Mouse (Mus musculus) hindbrain, embryonic 12.5 days (tissue): ENCODE data around the gene Ncoa1. TPM values are rescaled to one million over a fixed set of nuclear protein-coding genes. Genes with fewer than 3 reads are reported as not detected.
A peak's percentile ranks its signal among the peaks of the same experiment; 100 is the strongest.

Experiments used
- ATAC-seq: fragments of 200-750 bp; cut with Nextera tagmentation; 2 replicates; pipeline ENCODE4 v1.8.0; 2017; ENCODE audit warnings: moderate TSS enrichment; ENCODE audit not compliant: low FRiP score
- H3K27ac ChIP-seq: fragments of 300-500 bp; sonication (generic); 2 replicates; pipeline ENCODE4 v1.5.1; 2016; ENCODE audit warnings: mild to moderate bottlenecking
- H3K27me3 ChIP-seq: fragments of 300-500 bp; sonication (generic); 2 replicates; pipeline ENCODE4 v1.6.1; 2016; ENCODE audit warnings: mild to moderate bottlenecking
- H3K36me3 ChIP-seq: fragments of 300-500 bp; sonication (generic); 2 replicates; pipeline ENCODE4 v1.6.1; 2016; ENCODE audit warnings: mild to moderate bottlenecking
- H3K4me1 ChIP-seq: fragments of 300-500 bp; sonication (generic); 2 replicates; pipeline ENCODE4 v1.6.1; 2016
- H3K4me2 ChIP-seq: fragments of 300-500 bp; sonication (generic); replicated peaks from 2 replicates; pipeline ENCODE4 v1.6.1; 2016; ENCODE audit warnings: mild to moderate bottlenecking
- H3K4me3 ChIP-seq: fragments of 300-500 bp; sonication (generic); 2 replicates; pipeline ENCODE4 v1.5.1; 2016; ENCODE audit warnings: mild to moderate bottlenecking
- H3K9ac ChIP-seq: fragments of 300-500 bp; sonication (generic); 2 replicates; pipeline ENCODE4 v1.6.1; 2016; ENCODE audit warnings: mild to moderate bottlenecking, moderate library complexity
- H3K9me3 ChIP-seq: fragments of 300-500 bp; sonication (generic); replicated peaks from 2 replicates; pipeline ENCODE4 v1.6.1; 2016; ENCODE audit warnings: mild to moderate bottlenecking
- WGBS: fragments of 180-500 bp; shearing (Covaris S2); methylation state at CpG from one replicate; pipeline ENCODE4 v1.1.7; 2016; 5-methylcytosine and 5-hydroxymethylcytosine counted together
- polyA plus RNA-seq: library from polyadenylated mRNA; unstranded; fragments of >200 nt; fragmentation: Nextera tagmentation; extraction: Ambion mirVana; gene quantifications from 2 replicates; pipeline ENCODE4 v1.2.1, GENCODE M21; 2016

The Ncoa1 gene
- polyA plus RNA-seq, 1 experiment from 2014 or later, result 9.9 TPM

GRCm38 (mm10) chr12:4501916-4502315 is 24.9 kb upstream of the Ncoa1 start:
- Histone ChIP-seq H3K9ac (no peak overlapping the region), H3K36me3 (no peaks in the 10 kb centered on the region), H3K4me1 (no peaks in the 10 kb centered on the region), H3K27ac (no peak overlapping the region), H3K4me3 (no peak overlapping the region), H3K27me3 (no peaks in the 10 kb centered on the region), H3K9me3 (no peaks in the 10 kb centered on the region), H3K4me2 (no peak overlapping the region)
- no peak for ATAC-seq
- 39% methylated on average over 3 of the region's 3 CpGs for WGBS

- H3K9ac ChIP-seq, result no peak overlapping the region
- WGBS, result 97% methylated on average over 4 of the region's 4 CpGs
Measured at GRCm38 (mm10) chr12:4500516-4500915, 23.5 kb upstream of the Ncoa1 start.

GRCm38 (mm10) chr12:4499651-4500175 is 22.7 kb upstream of the Ncoa1 start:
- H3K27ac ChIP-seq, result no peak overlapping the region
- WGBS, result 72% methylated on average over 3 of the region's 3 CpGs
- no peak overlapping the region for H3K4me2 ChIP-seq
- ATAC-seq, result no peak
- H3K4me3 ChIP-seq, result no peak overlapping the region
- H3K9ac ChIP-seq, result no peak overlapping the region
- H3K9me3 ChIP-seq, result no peaks in the 10 kb centered on the region
- no peaks in the 10 kb centered on the region for H3K4me1 ChIP-seq
- no peaks in the 10 kb centered on the region for H3K27me3 ChIP-seq
- H3K36me3 ChIP-seq, result no peaks in the 10 kb centered on the region

More at GRCm38 (mm10) chr12:4500516-4500915, 23.5 kb upstream of the Ncoa1 start:
- Histone ChIP-seq H3K4me2 (no peak overlapping the region), H3K36me3 (no peaks in the 10 kb centered on the region), H3K4me3 (no peak overlapping the region), H3K9me3 (no peaks in the 10 kb centered on the region), H3K27me3 (no peaks in the 10 kb centered on the region), H3K4me1 (no peaks in the 10 kb centered on the region), H3K27ac (no peak overlapping the region)
- no peak for ATAC-seq

DNA sequence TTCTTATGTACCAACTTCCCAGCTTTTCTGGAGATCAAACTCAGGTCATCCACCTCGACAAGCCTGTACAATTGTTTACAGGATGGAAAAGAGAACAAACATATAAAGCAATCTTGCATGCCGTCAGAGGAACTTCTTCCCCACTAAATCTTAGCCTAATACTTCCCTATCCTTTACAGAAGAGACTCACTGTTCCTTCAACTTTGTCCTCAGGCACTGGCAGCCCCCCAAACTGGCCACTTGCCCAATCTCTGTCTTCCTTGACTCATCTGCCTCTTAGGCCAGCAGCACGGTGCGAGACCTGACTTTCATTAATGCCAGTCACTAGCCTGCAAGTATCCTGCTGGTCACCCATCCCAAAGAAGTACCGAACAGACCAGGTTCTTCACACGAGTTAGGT is 11.4 kb upstream of the Ncoa1 start:
- no peaks in the 10 kb centered on the region for H3K4me1 ChIP-seq
- ATAC-seq, result no peak
- no peak overlapping the region for H3K27ac ChIP-seq
- 85% methylated on average over 6 of the region's 6 CpGs for WGBS
- H3K9me3 ChIP-seq, result no peaks in the 10 kb centered on the region
- H3K9ac ChIP-seq, result no peak overlapping the region
- H3K4me2 ChIP-seq, result no peak overlapping the region
- no peaks in the 10 kb centered on the region for H3K36me3 ChIP-seq
- H3K27me3 ChIP-seq, result no peaks in the 10 kb centered on the region
- no peak overlapping the region for H3K4me3 ChIP-seq

DNA sequence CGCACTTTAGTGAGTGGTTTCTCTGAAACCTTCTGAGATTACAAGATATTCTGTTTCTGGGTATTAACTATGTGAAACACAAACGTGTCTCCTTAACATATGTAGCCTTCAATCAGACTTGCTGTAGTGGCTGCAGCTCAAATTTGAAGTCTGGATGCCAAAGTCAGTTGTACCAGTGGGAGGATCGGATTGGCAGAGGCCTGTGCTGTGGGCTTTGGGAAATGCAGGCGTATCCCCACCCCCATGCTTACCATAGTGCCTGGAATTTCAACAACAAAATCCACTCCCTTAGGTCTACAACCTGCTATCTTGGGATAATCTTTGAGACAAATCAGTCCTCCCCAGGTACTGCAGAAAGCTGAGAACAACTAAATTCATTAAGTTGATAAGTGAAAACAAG is 6.4 kb upstream of the Ncoa1 start:
- Histone ChIP-seq H3K27ac (no peak overlapping the region), H3K9me3 (no peaks in the 10 kb centered on the region), H3K4me2 (no peak overlapping the region), H3K4me1 (no peaks in the 10 kb centered on the region), H3K27me3 (peaks cover 2% of the 10 kb centered on the region), H3K9ac (no peak overlapping the region), H3K4me3 (no peak overlapping the region), H3K36me3 (no peaks in the 10 kb centered on the region)
- ATAC-seq, result no peak
- WGBS, result 67% methylated on average over 4 of the region's 4 CpGs

DNA sequence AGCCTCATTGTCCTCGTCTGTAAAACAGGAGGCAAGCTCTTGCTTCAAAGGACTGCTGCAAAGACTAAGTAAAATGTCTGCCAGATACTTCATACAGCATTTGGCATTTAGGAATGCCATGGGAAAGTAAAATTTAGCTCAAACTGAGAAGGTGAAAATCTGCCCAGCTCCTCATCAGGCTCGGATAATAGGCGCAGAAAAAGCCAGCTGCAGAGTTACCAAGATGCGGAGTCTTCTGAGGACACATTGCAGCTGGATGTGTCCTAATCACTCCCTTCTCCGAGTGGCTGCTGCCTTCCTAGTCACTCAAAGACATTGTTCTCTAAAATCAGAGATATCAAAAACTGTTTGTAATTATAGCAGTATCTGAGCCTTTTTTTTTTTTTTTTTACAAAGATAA is 4.7 kb upstream of the Ncoa1 start:
- Histone ChIP-seq H3K4me1 (no peaks in the 10 kb centered on the region), H3K36me3 (no peaks in the 10 kb centered on the region), H3K4me3 (no peak overlapping the region), H3K27me3 (peaks cover 6% of the 10 kb centered on the region), H3K4me2 (no peak overlapping the region), H3K9ac (no peak overlapping the region), H3K9me3 (no peaks in the 10 kb centered on the region), H3K27ac (no peak overlapping the region)
- no peak for ATAC-seq
- 68% methylated on average over 5 of the region's 5 CpGs for WGBS

DNA sequence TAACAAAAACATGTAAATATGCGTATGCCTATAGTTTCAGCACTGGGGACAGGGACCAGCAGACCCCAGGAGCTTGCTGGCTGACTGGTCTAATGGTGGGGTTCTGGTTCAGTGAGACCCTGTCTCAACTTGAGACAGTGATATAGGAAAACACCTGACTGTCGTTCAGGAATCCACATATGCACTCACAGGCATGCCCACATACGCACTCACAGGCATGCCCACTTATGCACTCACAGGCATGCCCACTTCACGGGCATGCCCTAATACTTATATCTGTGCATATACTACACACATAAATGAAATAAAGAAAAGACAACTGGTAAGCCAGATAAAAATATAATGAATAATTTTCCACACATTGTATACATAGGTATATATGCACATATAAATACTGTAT is 3.3 kb upstream of the Ncoa1 start:
- Histone ChIP-seq H3K4me3 (no peak overlapping the region), H3K27me3 (peaks cover 6% of the 10 kb centered on the region), H3K4me2 (no peak overlapping the region), H3K36me3 (no peaks in the 10 kb centered on the region), H3K9me3 (no peaks in the 10 kb centered on the region), H3K9ac (no peak overlapping the region), H3K27ac (no peak overlapping the region), H3K4me1 (peaks cover 7% of the 10 kb centered on the region)
- WGBS, result 90% methylated on average over 4 of the region's 4 CpGs
- no peak for ATAC-seq

GRCm38 (mm10) chr12:4479171-4479881 is 2.3 kb upstream of the Ncoa1 start:
- no peak overlapping the region for H3K4me2 ChIP-seq
- H3K9me3 ChIP-seq, result no peaks in the 10 kb centered on the region
- no peak overlapping the region for H3K27ac ChIP-seq
- no peak for ATAC-seq
- H3K27me3 ChIP-seq, result peaks cover 6% of the 10 kb centered on the region
- 75% methylated on average over 3 of the region's 3 CpGs for WGBS
- H3K4me1 ChIP-seq, result peaks cover 12% of the 10 kb centered on the region
- no peak overlapping the region for H3K9ac ChIP-seq
- no peaks in the 10 kb centered on the region for H3K36me3 ChIP-seq
- H3K4me3 ChIP-seq, result no peak overlapping the region

DNA sequence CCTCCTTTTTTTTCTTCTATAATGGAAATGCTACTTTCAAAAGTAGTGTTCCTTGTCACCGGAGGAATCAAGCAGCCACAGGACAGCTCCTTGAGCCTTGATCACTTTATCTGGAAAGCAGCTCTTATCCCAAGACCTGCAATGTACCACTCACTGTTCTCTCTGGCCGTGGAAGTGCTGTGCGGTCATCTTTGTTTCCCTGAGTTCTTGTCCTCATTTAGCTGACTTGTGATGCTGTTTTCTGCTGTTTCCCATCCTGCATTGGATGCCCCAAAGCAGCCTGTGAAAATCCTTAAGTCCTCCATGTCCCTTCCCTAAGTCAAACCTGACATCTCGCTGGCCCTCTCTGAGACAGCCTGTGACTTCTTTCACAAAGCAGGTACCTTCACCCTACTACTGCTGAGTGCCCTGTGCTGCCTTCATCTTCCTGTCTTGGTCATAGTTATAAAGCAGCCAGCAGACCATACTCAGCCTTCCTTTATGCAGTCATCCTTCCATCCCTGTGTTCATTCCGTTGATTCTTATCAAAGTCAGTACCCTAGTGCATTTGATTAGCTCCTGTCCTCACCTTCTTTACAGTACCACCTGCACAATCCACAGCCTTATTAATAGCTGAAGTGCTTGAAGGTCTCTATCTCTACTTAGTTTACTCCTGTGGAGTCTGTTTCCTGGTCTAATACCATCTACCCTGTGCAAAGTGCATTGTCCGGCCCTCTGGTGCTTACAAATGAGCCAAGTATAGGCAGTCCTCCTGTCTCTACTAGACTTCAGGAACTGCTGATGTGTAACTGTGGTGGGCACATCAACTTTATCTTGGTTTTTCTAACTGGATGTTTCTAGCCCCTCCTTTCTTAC is 1.2 kb upstream of the Ncoa1 start:
- H3K27me3 ChIP-seq, result peaks cover 6% of the 10 kb centered on the region
- H3K9ac ChIP-seq, result no peak overlapping the region
- peaks cover 14% of the 10 kb centered on the region for H3K4me1 ChIP-seq
- no peaks in the 10 kb centered on the region for H3K9me3 ChIP-seq
- no peaks in the 10 kb centered on the region for H3K36me3 ChIP-seq
- H3K4me2 ChIP-seq, result no peak overlapping the region
- no peak overlapping the region for H3K4me3 ChIP-seq
- 61% methylated on average over 6 of the region's 6 CpGs for WGBS
- no peak overlapping the region for H3K27ac ChIP-seq
- ATAC-seq, result no peak

GRCm38 (mm10) chr12:4476291-4476831 is 621 bp downstream of the Ncoa1 start:
- H3K9ac ChIP-seq, result peak overlapping the region; percentile 90
- no peaks in the 10 kb centered on the region for H3K36me3 ChIP-seq
- H3K4me3 ChIP-seq, result peak overlapping the region; percentile 95
- H3K4me2 ChIP-seq, result peak overlapping the region; percentile 79
- under 1% methylated on average over 60 of the region's 73 CpGs for WGBS
- peak; percentile 91 for ATAC-seq
- peaks cover 14% of the 10 kb centered on the region for H3K4me1 ChIP-seq
- peak overlapping the region; percentile 98 for H3K27ac ChIP-seq
- H3K27me3 ChIP-seq, result peaks cover 6% of the 10 kb centered on the region
- H3K9me3 ChIP-seq, result no peaks in the 10 kb centered on the region

- no peaks in the 10 kb centered on the region for H3K9me3 ChIP-seq
- H3K27ac ChIP-seq, result peak overlapping the region; percentile 98; the same call in 1 of the 2 replicates
- peaks cover 6% of the 10 kb centered on the region for H3K27me3 ChIP-seq
- WGBS, result 5% methylated on average over 18 of the region's 18 CpGs
- no peaks in the 10 kb centered on the region for H3K36me3 ChIP-seq
- peaks cover 14% of the 10 kb centered on the region for H3K4me1 ChIP-seq
- ATAC-seq, result peak; percentile 2; the same call in 1 of the 2 replicates
- H3K9ac ChIP-seq, result peak overlapping the region; percentile 90
- H3K4me3 ChIP-seq, result peak overlapping the region; percentile 95
- peak overlapping the region; percentile 79 for H3K4me2 ChIP-seq
Measured at GRCm38 (mm10) chr12:4475251-4475993, 1.6 kb downstream of the Ncoa1 start.

GRCm38 (mm10) chr12:4469115-4469514 is 7.9 kb downstream of the Ncoa1 start:
- no peak for ATAC-seq
- Histone ChIP-seq H3K9me3 (no peaks in the 10 kb centered on the region), H3K4me3 (no peak overlapping the region), H3K36me3 (no peaks in the 10 kb centered on the region), H3K9ac (no peak overlapping the region), H3K27me3 (no peaks in the 10 kb centered on the region), H3K27ac (no peak overlapping the region), H3K4me1 (peaks cover 3% of the 10 kb centered on the region; the same call in 1 of the 2 replicates), H3K4me2 (no peak overlapping the region)
- WGBS, result 94% methylated on average over 2 of the region's 2 CpGs
